Mouse (Mus musculus): ENCODE data around the gene Ap2a2. TPM values are rescaled to one million over a fixed set of nuclear protein-coding genes. Genes with fewer than 3 reads are reported as not detected.
A peak's percentile ranks its signal among the peaks of the same experiment; 100 is the strongest.
"Not testable (repeated sequence)": the region's sequence is repeated elsewhere in the genome, so short reads cannot be mapped to it uniquely, and the experiment has no call there.

Gene Ap2a2
- polyA plus RNA-seq, 1 experiment from 2014 or later = 68.8 TPM

DNA sequence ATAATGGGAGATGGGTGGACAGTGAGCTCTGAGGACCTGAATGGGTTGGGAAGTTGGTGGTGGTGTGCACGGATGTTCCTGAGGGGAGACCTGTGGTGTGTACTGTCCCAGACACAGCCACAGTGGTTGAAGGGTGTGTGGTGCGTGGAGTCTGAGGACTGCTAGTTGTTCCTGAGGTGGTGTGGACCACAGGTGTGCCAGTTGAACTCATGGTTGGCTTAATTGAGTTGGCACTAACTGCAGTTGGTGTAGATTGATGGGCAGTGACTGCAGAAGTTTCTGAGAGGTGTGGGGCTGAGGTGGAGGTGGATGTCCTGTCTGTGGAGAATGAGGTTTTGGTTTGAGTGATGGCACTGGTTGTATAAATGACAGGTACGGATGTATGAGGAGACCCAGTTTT is 76.1 kb downstream of the Ap2a2 start:
- not testable (repeated sequence) for H3K4me3 ChIP-seq (ENCODE audit: low read depth, low read length); H3K4me1 ChIP-seq (ENCODE audit: control insufficient read depth, insufficient read depth, low read length); H3K9ac ChIP-seq (replicated peaks; ENCODE audit: low read length); H3K4me2 ChIP-seq (ENCODE audit: low read depth, low read length); H3K27ac ChIP-seq (replicated peaks; ENCODE audit: low read depth, low read length); H3K36me3 ChIP-seq (replicated peaks; ENCODE audit: control insufficient read depth, insufficient read depth, low read depth, low read length); DNase-seq (ENCODE audit: low spot score); H3K27me3 ChIP-seq (ENCODE audit: control insufficient read depth, insufficient read depth, low read length); H3K9me3 ChIP-seq (replicated peaks; ENCODE audit: control insufficient read depth, low read length)
- peak; percentile 56 for ATAC-seq (replicated peaks; ENCODE audit: insufficient number of reproducible peaks, low FRiP score, low TSS enrichment, low read depth)
- WGBS = 88% methylated on average over 1 of the region's 3 CpGs

DNA sequence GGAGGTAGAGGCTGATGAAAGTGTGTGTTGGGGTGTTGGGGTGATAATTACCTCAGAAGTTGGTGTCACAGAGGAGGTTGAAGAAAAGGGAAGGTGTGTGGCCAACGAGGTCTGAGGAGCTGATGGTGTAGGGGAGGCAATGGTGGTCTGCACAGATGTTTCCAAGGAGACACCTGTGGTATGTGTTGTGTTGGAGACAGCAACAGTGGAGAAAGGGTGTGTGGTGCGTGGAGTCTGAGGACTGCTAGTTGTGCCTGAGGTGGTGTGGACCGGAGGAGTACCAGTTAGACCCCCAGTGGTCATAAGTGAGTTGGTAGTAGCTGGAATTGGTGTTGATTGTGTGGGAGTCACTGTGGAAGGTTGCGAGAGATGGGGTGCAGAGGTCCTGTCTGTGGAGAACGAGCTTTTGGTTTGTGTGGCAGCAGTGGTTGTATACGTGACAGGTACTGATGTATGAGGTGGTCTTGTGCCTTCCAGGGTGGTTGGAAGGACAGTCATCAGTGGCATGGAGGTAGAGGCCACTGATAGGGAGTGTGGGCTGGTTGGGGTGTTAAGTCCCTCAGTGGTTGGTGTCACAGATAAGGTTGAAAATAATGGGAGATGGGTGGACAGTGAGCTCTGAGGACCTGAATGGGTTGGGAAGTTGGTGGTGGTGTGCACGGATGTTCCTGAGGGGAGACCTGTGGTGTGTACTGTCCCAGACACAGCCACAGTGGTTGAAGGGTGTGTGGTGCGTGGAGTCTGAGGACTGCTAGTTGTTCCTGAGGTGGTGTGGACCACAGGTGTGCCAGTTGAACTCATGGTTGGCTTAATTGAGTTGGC is 76.8 kb downstream of the Ap2a2 start:
- H3K9ac ChIP-seq (replicated peaks; ENCODE audit: low read length); H3K27ac ChIP-seq (replicated peaks; ENCODE audit: low read depth, low read length); H3K9me3 ChIP-seq (replicated peaks; ENCODE audit: control insufficient read depth, low read length); H3K4me1 ChIP-seq (ENCODE audit: control insufficient read depth, insufficient read depth, low read length); DNase-seq (ENCODE audit: low spot score); H3K27me3 ChIP-seq (ENCODE audit: control insufficient read depth, insufficient read depth, low read length); H3K4me3 ChIP-seq (ENCODE audit: low read depth, low read length); H3K36me3 ChIP-seq (replicated peaks; ENCODE audit: control insufficient read depth, insufficient read depth, low read depth, low read length); H3K4me2 ChIP-seq (ENCODE audit: low read depth, low read length): not testable (repeated sequence)
- peak; percentile 66 for ATAC-seq (replicated peaks; ENCODE audit: insufficient number of reproducible peaks, low FRiP score, low TSS enrichment, low read depth)
- 85% methylated on average over 5 of the region's 8 CpGs for WGBS

DNA sequence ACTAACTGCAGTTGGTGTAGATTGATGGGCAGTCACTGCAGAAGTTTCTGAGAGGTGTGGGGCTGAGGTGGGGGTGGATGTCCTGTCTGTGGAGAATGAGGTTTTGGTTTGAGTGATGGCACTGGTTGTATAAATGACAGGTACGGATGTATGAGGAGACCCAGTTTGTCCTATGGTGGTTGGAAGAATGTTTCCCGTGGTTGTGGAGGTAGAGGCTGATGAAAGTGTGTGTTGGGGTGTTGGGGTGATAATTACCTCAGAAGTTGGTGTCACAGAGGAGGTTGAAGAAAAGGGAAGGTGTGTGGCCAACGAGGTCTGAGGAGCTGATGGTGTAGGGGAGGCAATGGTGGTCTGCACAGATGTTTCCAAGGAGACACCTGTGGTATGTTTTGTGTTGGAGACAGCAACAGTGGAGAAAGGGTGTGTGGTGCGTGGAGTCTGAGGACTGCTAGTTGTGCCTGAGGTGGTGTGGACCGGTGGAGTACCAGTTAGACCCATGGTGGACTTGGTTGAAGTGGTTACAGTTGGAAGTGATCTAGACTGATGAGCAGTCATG is 77.4 kb downstream of the Ap2a2 start:
- ATAC-seq (replicated peaks; ENCODE audit: insufficient number of reproducible peaks, low FRiP score, low TSS enrichment, low read depth) = peak; percentile 53
- not testable (repeated sequence) for H3K27ac ChIP-seq (replicated peaks; ENCODE audit: low read depth, low read length); H3K36me3 ChIP-seq (replicated peaks; ENCODE audit: control insufficient read depth, insufficient read depth, low read depth, low read length); H3K4me1 ChIP-seq (ENCODE audit: control insufficient read depth, insufficient read depth, low read length); H3K4me3 ChIP-seq (ENCODE audit: low read depth, low read length); H3K4me2 ChIP-seq (ENCODE audit: low read depth, low read length); H3K9me3 ChIP-seq (replicated peaks; ENCODE audit: control insufficient read depth, low read length); DNase-seq (ENCODE audit: low spot score); H3K27me3 ChIP-seq (ENCODE audit: control insufficient read depth, insufficient read depth, low read length); H3K9ac ChIP-seq (replicated peaks; ENCODE audit: low read length)
- 83% methylated on average over 5 of the region's 5 CpGs for WGBS

DNA sequence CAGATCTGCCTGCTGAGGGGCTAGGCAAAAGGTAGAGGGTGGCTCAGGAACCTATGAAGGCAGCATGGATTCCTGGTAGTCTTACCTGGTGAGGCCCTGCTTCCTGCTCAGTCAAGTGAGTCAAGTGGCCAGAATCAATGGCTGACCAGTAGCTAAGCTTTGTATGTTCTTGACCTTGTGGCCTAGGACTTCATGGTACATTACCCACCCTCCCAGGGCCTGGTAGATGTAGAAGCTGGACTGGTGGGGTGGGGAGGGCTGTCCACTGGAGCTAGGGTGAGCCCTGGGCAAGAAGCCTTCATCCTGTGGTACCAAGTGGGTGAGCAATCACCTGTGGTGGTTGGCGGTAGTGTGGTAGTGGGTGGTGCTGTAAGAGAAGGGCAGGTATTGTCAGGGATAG is 80.4 kb downstream of the Ap2a2 start:
- H3K9ac ChIP-seq (replicated peaks; ENCODE audit: low read length) = no peak overlapping the region
- H3K4me3 ChIP-seq (ENCODE audit: low read depth, low read length) = no peak overlapping the region
- no peaks in the 10 kb centered on the region for H3K4me1 ChIP-seq (ENCODE audit: control insufficient read depth, insufficient read depth, low read length)
- H3K36me3 ChIP-seq (replicated peaks; ENCODE audit: control insufficient read depth, insufficient read depth, low read depth, low read length) = no peaks in the 10 kb centered on the region
- DNase-seq (ENCODE audit: low spot score) (no peak), ATAC-seq (replicated peaks; ENCODE audit: insufficient number of reproducible peaks, low FRiP score, low TSS enrichment, low read depth) (no peak)
- WGBS = 80% methylated on average over 1 of the region's 1 CpGs
- no peak overlapping the region for H3K27ac ChIP-seq (replicated peaks; ENCODE audit: low read depth, low read length)
- no peaks in the 10 kb centered on the region for H3K9me3 ChIP-seq (replicated peaks; ENCODE audit: control insufficient read depth, low read length)
- no peak overlapping the region for H3K4me2 ChIP-seq (ENCODE audit: low read depth, low read length)
- H3K27me3 ChIP-seq (ENCODE audit: control insufficient read depth, insufficient read depth, low read length) = no peaks in the 10 kb centered on the region

DNA sequence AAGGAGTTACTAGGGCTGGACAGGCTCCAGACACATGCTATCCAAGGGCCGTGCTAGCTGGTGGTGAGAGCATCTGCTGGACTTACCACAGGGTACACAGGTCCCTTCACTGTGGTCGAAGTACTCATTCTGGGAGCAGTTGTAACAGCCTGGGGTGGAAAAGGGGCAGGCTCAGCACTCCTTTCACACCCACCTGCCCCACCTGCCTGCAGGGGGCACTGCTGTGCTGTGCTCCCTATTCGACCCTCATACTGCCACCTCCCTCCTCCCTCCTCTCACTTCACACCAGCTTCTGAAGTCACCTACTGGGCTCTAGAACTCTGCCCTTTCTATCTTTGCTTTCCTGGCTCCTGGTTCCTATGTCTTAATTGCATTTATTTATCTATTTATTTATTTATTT is 81.2 kb downstream of the Ap2a2 start:
- no peak overlapping the region for H3K4me3 ChIP-seq (ENCODE audit: low read depth, low read length)
- DNase-seq (ENCODE audit: low spot score) (peak; percentile 21), ATAC-seq (replicated peaks; ENCODE audit: insufficient number of reproducible peaks, low FRiP score, low TSS enrichment, low read depth) (no peak)
- H3K27ac ChIP-seq (replicated peaks; ENCODE audit: low read depth, low read length) = no peak overlapping the region
- no peaks in the 10 kb centered on the region for H3K36me3 ChIP-seq (replicated peaks; ENCODE audit: control insufficient read depth, insufficient read depth, low read depth, low read length)
- H3K27me3 ChIP-seq (ENCODE audit: control insufficient read depth, insufficient read depth, low read length) = no peaks in the 10 kb centered on the region
- no peak overlapping the region for H3K9ac ChIP-seq (replicated peaks; ENCODE audit: low read length)
- H3K4me1 ChIP-seq (ENCODE audit: control insufficient read depth, insufficient read depth, low read length) = no peaks in the 10 kb centered on the region
- no peaks in the 10 kb centered on the region for H3K9me3 ChIP-seq (replicated peaks; ENCODE audit: control insufficient read depth, low read length)
- H3K4me2 ChIP-seq (ENCODE audit: low read depth, low read length) = no peak overlapping the region
- WGBS = 35% methylated on average over 3 of the region's 3 CpGs

DNA sequence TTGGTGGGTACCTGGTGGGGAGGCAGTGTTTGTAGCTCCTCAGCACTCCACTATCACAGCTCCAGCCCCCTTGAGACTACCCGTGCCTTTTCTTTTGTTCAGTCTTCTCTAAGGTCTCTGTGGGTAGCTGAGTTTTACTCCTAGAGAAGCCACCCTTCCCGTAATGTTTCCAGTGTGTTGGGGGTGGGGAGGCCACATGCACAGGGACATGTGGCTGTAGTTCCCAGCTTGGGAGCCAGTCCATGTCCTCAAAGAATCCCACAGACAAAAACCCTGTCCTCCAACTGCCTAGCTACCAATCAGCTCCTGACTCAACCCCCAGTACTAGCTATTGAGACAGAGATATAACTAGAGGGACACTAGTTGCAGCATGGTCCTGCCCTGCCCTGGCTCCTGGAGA is 85.1 kb downstream of the Ap2a2 start:
- no peak for DNase-seq (ENCODE audit: low spot score)
- Histone ChIP-seq H3K36me3 (replicated peaks; ENCODE audit: control insufficient read depth, insufficient read depth, low read depth, low read length) (no peaks in the 10 kb centered on the region), H3K4me3 (ENCODE audit: low read depth, low read length) (no peak overlapping the region), H3K9ac (replicated peaks; ENCODE audit: low read length) (no peak overlapping the region), H3K27me3 (ENCODE audit: control insufficient read depth, insufficient read depth, low read length) (no peaks in the 10 kb centered on the region), H3K9me3 (replicated peaks; ENCODE audit: control insufficient read depth, low read length) (no peaks in the 10 kb centered on the region), H3K4me2 (ENCODE audit: low read depth, low read length) (no peak overlapping the region), H3K27ac (replicated peaks; ENCODE audit: low read depth, low read length) (no peak overlapping the region), H3K4me1 (ENCODE audit: control insufficient read depth, insufficient read depth, low read length) (no peaks in the 10 kb centered on the region)
- WGBS = 59% methylated on average over 2 of the region's 2 CpGs
- no peak for ATAC-seq (replicated peaks; ENCODE audit: insufficient number of reproducible peaks, low FRiP score, low TSS enrichment, low read depth)

DNA sequence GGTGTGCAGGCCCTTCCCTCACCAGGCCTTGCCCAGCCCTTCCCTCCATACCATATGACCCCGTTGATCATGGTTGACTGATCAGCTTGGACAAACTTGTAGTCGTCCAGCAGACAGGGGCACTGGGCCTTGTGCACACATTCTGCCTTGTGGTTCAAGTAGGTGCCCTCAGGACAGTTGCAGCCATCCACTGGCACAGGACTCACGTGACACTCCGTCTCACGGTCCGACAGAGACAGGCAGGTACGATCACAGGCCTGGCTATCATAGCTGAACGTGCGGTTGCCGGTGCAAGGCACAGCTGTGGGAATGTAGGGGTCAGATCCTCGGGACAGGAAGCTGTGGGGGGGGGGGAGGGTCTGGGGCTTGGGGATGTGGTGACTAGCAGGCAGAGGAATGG is 85.8 kb downstream of the Ap2a2 start:
- H3K9ac ChIP-seq (replicated peaks; ENCODE audit: low read length) = no peak overlapping the region
- WGBS = 76% methylated on average over 11 of the region's 11 CpGs

DNA sequence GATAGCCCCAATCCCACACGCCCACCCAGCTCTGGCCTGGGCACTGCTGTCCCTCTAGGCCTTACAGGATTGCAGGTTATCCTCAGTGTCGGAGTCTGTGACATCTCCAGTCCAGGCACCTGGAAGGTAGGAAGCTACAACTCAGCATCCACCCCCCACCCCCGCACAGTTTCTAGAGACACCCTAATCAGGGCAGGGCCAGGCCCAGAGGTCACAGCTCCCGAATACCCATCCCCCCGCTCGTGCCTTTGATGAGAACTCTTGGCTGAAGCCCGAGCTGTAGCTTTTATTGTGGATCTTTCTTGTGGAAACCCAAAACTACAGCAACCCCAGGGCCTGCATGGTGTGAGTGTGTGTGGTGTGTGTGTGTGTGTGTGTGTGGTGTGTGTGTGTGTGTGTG is 90.2 kb downstream of the Ap2a2 start:
- 45% methylated on average over 7 of the region's 7 CpGs for WGBS
- Histone ChIP-seq H3K4me3 (ENCODE audit: low read depth, low read length) (no peak overlapping the region), H3K27ac (replicated peaks; ENCODE audit: low read depth, low read length) (no peak overlapping the region)

More for the DNA sequence above, 85.8 kb downstream of the Ap2a2 start:
- H3K4me3 ChIP-seq (ENCODE audit: low read depth, low read length) = no peak overlapping the region
- H3K4me1 ChIP-seq (ENCODE audit: control insufficient read depth, insufficient read depth, low read length) = no peaks in the 10 kb centered on the region
- H3K27me3 ChIP-seq (ENCODE audit: control insufficient read depth, insufficient read depth, low read length) = no peaks in the 10 kb centered on the region
- no peak overlapping the region for H3K4me2 ChIP-seq (ENCODE audit: low read depth, low read length)
- H3K27ac ChIP-seq (replicated peaks; ENCODE audit: low read depth, low read length) = no peak overlapping the region
- no peak for ATAC-seq (replicated peaks; ENCODE audit: insufficient number of reproducible peaks, low FRiP score, low TSS enrichment, low read depth)
- DNase-seq (ENCODE audit: low spot score) = no peak
- no peaks in the 10 kb centered on the region for H3K9me3 ChIP-seq (replicated peaks; ENCODE audit: control insufficient read depth, low read length)
- no peaks in the 10 kb centered on the region for H3K36me3 ChIP-seq (replicated peaks; ENCODE audit: control insufficient read depth, insufficient read depth, low read depth, low read length)

More for the DNA sequence above, 90.2 kb downstream of the Ap2a2 start:
- Histone ChIP-seq H3K4me2 (ENCODE audit: low read depth, low read length) (no peak overlapping the region), H3K9me3 (replicated peaks; ENCODE audit: control insufficient read depth, low read length) (no peaks in the 10 kb centered on the region), H3K9ac (replicated peaks; ENCODE audit: low read length) (no peak overlapping the region), H3K36me3 (replicated peaks; ENCODE audit: control insufficient read depth, insufficient read depth, low read depth, low read length) (no peaks in the 10 kb centered on the region), H3K27me3 (ENCODE audit: control insufficient read depth, insufficient read depth, low read length) (no peaks in the 10 kb centered on the region), H3K4me1 (ENCODE audit: control insufficient read depth, insufficient read depth, low read length) (no peaks in the 10 kb centered on the region; the same call in 1 of the 2 replicates)
- DNase-seq (ENCODE audit: low spot score) = peak; percentile 2
- no peak for ATAC-seq (replicated peaks; ENCODE audit: insufficient number of reproducible peaks, low FRiP score, low TSS enrichment, low read depth)
